Mouse (Mus musculus) liver, postnatal 0 days (tissue): ENCODE measurements around the gene Bcl2l2. TPM values are rescaled to one million over a fixed set of nuclear protein-coding genes. Genes with fewer than 3 reads are reported as not detected.

Experiments
- ATAC-seq: fragments of 200-750 bp; cut with Nextera tagmentation; 2 replicates; pipeline ENCODE4 v1.8.0; 2017; ENCODE audit warnings: mild to moderate bottlenecking, moderate library complexity
- DNase-seq: peaks from one replicate; pipeline ENCODE4 v3.0.0-alpha.2; 2016
- H3K27ac ChIP-seq: fragments of 300-500 bp; sonication (generic); 2 replicates; pipeline ENCODE4 v1.5.1; 2014; ENCODE audit warnings: antibody characterized with exemption, moderate library complexity, mild to moderate bottlenecking, low read depth
- H3K27me3 ChIP-seq: fragments of 300-500 bp; sonication (generic); 2 replicates; pipeline ENCODE4 v1.6.1; 2014; ENCODE audit warnings: low read length, control low read depth, mixed read lengths; ENCODE audit not compliant: insufficient read depth
- H3K36me3 ChIP-seq: fragments of 300-500 bp; sonication (generic); replicated peaks from 2 replicates; pipeline ENCODE4 v1.6.1; 2014; ENCODE audit warnings: mild to moderate bottlenecking, control low read depth, low read length, moderate library complexity, mixed read lengths; ENCODE audit not compliant: insufficient read depth
- H3K4me1 ChIP-seq: fragments of 300-500 bp; sonication (generic); 2 replicates; pipeline ENCODE4 v1.6.1; 2014; ENCODE audit warnings: antibody characterized with exemption, mild to moderate bottlenecking, control low read depth; ENCODE audit not compliant: insufficient read depth
- H3K4me2 ChIP-seq: fragments of 300-500 bp; sonication (generic); 2 replicates; pipeline ENCODE4 v1.6.1; 2014; ENCODE audit warnings: low read depth, mild to moderate bottlenecking, low read length, moderate library complexity, mixed read lengths
- H3K4me3 ChIP-seq: fragments of 300-500 bp; sonication (generic); 2 replicates; pipeline ENCODE4 v1.5.1; 2014; ENCODE audit warnings: low read depth, low read length
- H3K9ac ChIP-seq: fragments of 300-500 bp; sonication (generic); replicated peaks from 2 replicates; pipeline ENCODE4 v1.6.1; 2014; ENCODE audit warnings: mild to moderate bottlenecking, moderate library complexity
- H3K9me3 ChIP-seq: fragments of 300-500 bp; sonication (generic); 2 replicates; pipeline ENCODE4 v1.6.1; 2016; ENCODE audit warnings: mild to moderate bottlenecking, control low read depth, low read length, mixed read lengths
- CTCF ChIP-seq: sonication (generic); IDR thresholded peaks from 2 replicates; pipeline ENCODE4 v1.5.1; 2016; ENCODE audit warnings: antibody characterized with exemption, low read depth
- EP300 ChIP-seq: IDR thresholded peaks from 2 replicates; pipeline ENCODE4 v1.6.1; 2016; ENCODE audit warnings: antibody characterized with exemption, low read depth, mild to moderate bottlenecking
- WGBS: fragments of 180-500 bp; shearing (Covaris S2); extraction: QIAGEN DNeasy Blood & Tissue Kit; methylation state at CpG from one replicate; pipeline ENCODE4 v1.1.7; 2014; ENCODE audit not compliant: insufficient replicate concordance; 5-methylcytosine and 5-hydroxymethylcytosine counted together
- polyA plus RNA-seq: library from polyadenylated mRNA; unstranded; fragments of >200 nt; fragmentation: Nextera tagmentation; extraction: Ambion mirVana; gene quantifications from 2 replicates; pipeline ENCODE4 v1.2.1, GENCODE M21; 2015

Bcl2l2 gene
- polyA plus RNA-seq, 1 experiment from 2014 or later, result 1.1 TPM

DNA sequence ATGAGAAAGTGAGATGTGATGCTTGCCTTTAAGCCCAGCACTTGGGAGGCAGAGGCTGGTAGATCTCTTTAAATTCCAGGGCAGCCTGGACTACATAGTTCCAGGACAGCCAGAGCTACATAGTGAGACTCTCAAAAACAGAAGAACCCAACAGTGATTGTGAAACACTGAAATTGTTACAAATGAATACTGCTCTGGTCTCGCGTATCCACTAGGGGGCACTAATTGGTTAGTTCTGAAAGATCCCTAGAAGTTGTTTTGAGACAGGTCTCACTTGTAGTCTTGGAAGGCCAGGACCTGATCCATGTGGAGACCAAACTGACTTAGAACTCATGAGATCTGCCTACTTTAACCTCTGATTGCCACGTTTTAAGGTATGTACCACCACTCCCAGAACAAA is 17.2 kb downstream of the Bcl2l2 start:
- Histone ChIP-seq H3K9ac (no peak overlapping the region), H3K27me3 (no peaks in the 10 kb centered on the region), H3K9me3 (no peaks in the 10 kb centered on the region), H3K4me3 (no peak overlapping the region), H3K36me3 (peaks cover 35% of the 10 kb centered on the region), H3K4me1 (peaks cover 8% of the 10 kb centered on the region; the same call in 1 of the 2 replicates), H3K4me2 (no peak overlapping the region), H3K27ac (no peak overlapping the region)
- TF ChIP-seq EP300 (no peak), CTCF (peak; percentile 85)
- WGBS, result 1% methylated on average over 3 of the region's 3 CpGs
- ATAC-seq, result peak; percentile 70
- peak; percentile 66 for DNase-seq

DNA sequence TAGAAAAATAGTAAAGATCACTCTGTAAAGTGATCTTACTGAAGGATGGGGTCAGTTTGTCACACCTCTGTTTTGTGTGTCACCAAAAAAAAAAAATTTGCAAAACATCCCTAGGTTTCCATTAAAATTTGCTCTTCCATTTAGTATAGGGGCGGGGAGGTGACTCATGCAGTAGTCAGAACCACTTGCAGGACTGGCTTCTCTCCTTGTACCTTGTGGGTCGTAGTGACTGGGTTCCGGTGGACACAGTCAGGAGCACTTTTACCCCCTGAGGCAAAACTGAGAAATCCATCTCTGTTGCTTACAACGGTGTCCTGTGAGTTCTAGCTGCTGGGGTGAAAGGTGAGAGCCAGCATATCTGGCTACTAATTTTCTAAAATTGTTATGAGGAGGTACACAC is 20.5 kb downstream of the Bcl2l2 start:
- Histone ChIP-seq H3K27ac (no peak overlapping the region), H3K27me3 (no peaks in the 10 kb centered on the region), H3K9me3 (no peaks in the 10 kb centered on the region), H3K4me3 (no peak overlapping the region), H3K4me2 (no peak overlapping the region), H3K36me3 (peaks cover 6% of the 10 kb centered on the region; the same call in 1 of the 2 replicates), H3K4me1 (peaks cover 4% of the 10 kb centered on the region; the same call in 1 of the 2 replicates), H3K9ac (no peak overlapping the region)
- TF ChIP-seq EP300 (no peak), CTCF (no peak)
- ATAC-seq, result no peak
- WGBS, result 87% methylated on average over 4 of the region's 4 CpGs
- DNase-seq, result no peak

DNA sequence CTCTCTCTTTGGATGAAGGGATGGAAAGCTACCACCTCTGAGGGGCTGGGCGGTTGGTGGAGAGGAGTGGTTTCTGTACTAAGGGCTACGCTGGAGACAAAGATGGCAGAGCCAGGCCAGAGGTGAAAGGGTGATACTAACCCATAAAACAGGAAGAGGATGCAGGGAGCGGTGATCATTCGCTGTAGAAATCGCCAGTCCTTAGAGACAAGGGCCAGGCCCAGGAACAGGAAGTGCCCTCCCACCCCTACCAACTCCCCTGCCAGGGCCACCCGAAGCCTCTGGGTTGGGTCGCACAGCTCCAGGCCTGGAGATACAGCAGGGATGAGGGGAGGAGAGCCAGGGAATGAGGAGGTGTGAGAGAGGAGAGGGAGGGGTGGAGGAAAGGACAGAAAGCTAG is 25.5 kb downstream of the Bcl2l2 start:
- no peak overlapping the region for H3K9ac ChIP-seq
- TF ChIP-seq CTCF, result no peak
- no peak for TF ChIP-seq EP300
- no peaks in the 10 kb centered on the region for H3K36me3 ChIP-seq
- 61% methylated on average over 7 of the region's 7 CpGs for WGBS
- ATAC-seq, result no peak
- H3K9me3 ChIP-seq, result no peaks in the 10 kb centered on the region
- no peak for DNase-seq
- H3K4me3 ChIP-seq, result no peak overlapping the region
- H3K4me2 ChIP-seq, result no peak overlapping the region
- H3K27me3 ChIP-seq, result peaks cover 21% of the 10 kb centered on the region
- H3K4me1 ChIP-seq, result peaks cover 6% of the 10 kb centered on the region
- no peak overlapping the region for H3K27ac ChIP-seq

DNA sequence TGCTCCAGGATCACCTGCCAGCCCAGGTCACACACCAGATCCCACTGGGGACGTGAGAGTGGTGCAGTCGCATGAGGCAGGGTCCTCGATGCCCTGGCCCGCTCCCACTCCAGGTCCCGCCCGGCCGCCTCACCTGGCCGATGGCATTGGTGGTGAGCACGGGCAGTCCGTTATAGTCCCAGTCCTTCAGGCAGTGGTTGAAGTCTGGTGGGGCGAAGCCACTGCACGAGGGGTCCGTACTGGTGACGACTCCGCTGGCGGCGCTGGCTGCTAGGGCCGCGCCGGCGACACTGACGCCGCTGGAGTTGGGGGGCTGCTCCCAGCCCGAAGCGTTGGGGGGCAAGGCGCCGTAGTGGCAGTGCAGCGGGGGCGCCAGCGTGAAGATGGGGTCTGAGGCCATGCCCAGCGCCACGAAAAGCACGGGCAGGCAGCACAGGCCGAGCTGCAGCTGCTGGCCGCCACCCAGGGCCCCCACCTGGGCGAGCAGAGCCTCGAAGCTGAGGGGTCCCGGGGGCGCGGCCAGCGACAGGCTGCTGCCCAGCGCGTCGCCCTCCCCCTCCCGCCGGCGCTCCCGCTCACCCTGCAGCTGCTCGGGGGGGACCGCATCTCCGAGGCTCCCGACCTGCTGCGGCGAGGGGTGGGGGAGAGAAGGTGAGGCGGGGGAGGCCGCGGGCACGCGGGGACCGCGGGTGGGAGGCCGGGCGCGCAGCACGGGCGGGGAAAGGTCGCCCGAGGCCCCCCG is 29.1 kb downstream of the Bcl2l2 start:
- no peaks in the 10 kb centered on the region for H3K9me3 ChIP-seq
- H3K9ac ChIP-seq, result peak overlapping the region; percentile 56
- H3K4me2 ChIP-seq, result peak overlapping the region; percentile 92
- no peaks in the 10 kb centered on the region for H3K36me3 ChIP-seq
- 0 out of 2 replicates have a peak, but pooled peaks have one; percentile 15 for ATAC-seq
- no peak for TF ChIP-seq EP300
- TF ChIP-seq CTCF, result no peak
- H3K4me1 ChIP-seq, result peaks cover 6% of the 10 kb centered on the region
- H3K4me3 ChIP-seq, result peak overlapping the region; percentile 70
- WGBS, result 7% methylated on average over 51 of the region's 69 CpGs
- peaks cover 30% of the 10 kb centered on the region for H3K27me3 ChIP-seq
- no peak for DNase-seq
- no peak overlapping the region for H3K27ac ChIP-seq

DNA sequence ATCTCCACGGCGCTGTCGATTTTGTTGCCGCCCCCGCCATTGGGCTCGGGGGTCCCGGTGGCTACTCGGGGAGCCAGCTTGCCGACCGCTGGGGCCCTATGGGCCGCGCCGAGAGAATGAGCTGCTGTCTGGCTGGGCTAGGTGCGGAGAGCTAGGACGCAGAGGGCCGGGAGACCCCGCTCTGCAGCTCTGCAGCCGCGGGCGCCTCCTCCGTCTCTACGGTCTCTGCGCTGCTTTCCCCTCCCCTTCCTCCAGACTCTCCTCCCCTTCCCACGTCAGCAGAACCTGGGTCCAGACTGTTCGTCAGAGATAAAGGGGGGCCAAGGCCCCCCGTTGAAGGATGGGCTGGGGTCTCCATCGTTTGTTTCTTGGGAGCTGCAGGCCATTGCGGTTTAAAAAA is 29.7 kb downstream of the Bcl2l2 start, which contains the start of gene Slc22a17:
Gene Slc22a17, minus strand, starts transcription at position 247 of the 400 bp plus-strand sequence.
- H3K4me3 ChIP-seq, result peak within 1 kb of the TSS; percentile 70
- peaks cover 30% of the 10 kb centered on the region for H3K27me3 ChIP-seq
- no peak within 1 kb of the TSS for H3K27ac ChIP-seq
- H3K4me1 ChIP-seq, result peaks cover 6% of the 10 kb centered on the region
- peak within 1 kb of the TSS; percentile 56 for H3K9ac ChIP-seq
- DNase-seq, result peak; percentile 34
- under 1% methylated on average over 18 of the region's 28 CpGs for WGBS
- H3K4me2 ChIP-seq, result peak within 1 kb of the TSS; percentile 92
- TF ChIP-seq CTCF, result no peak
- no peak for TF ChIP-seq EP300
- no peak for ATAC-seq
- no peaks in the 10 kb centered on the region for H3K36me3 ChIP-seq
- H3K9me3 ChIP-seq, result no peaks in the 10 kb centered on the region

DNA sequence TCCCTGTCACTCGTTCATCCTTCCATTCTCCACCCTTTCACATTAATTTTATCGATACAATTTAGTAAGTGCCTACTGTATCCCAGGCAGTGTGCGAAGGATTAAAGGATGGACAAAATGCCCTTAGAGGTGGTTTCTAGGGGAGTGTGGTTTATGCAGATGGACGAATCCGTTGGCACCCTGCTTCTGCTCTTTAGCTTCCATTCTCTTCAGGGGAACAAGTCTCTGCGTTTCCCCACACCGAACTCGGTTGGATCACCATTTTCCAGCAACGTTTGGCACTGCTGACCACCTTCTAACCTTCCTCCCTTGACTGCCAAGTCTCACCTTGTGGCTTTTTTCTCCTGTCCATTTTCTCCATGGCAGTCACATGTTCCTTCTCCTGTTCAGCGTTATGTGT is 30.2 kb downstream of the Bcl2l2 start:
- no peaks in the 10 kb centered on the region for H3K36me3 ChIP-seq
- TF ChIP-seq EP300, result no peak
- no peak for TF ChIP-seq CTCF
- peak overlapping the region; percentile 70 for H3K4me3 ChIP-seq
- peak overlapping the region; percentile 92 for H3K4me2 ChIP-seq
- H3K4me1 ChIP-seq, result peaks cover 6% of the 10 kb centered on the region
- H3K27ac ChIP-seq, result no peak overlapping the region
- ATAC-seq (no peak), DNase-seq (no peak)
- WGBS, result 22% methylated on average over 10 of the region's 10 CpGs
- no peaks in the 10 kb centered on the region for H3K9me3 ChIP-seq
- H3K9ac ChIP-seq, result no peak overlapping the region
- H3K27me3 ChIP-seq, result peaks cover 30% of the 10 kb centered on the region
